Mouse (Mus musculus) ovary, postnatal 36 days (tissue): Measurements from ENCODE around the gene Exosc6.
"Not testable (repeated sequence)": the region's sequence is repeated elsewhere in the genome, so short reads cannot be mapped to it uniquely, and the experiment has no call there.

ENCODE experiments used
- DNase-seq: peaks from one replicate; pipeline ENCODE4 v3.0.0; 2022; ENCODE audit warnings: low spot score, mixed read lengths

Exosc6 gene

DNA sequence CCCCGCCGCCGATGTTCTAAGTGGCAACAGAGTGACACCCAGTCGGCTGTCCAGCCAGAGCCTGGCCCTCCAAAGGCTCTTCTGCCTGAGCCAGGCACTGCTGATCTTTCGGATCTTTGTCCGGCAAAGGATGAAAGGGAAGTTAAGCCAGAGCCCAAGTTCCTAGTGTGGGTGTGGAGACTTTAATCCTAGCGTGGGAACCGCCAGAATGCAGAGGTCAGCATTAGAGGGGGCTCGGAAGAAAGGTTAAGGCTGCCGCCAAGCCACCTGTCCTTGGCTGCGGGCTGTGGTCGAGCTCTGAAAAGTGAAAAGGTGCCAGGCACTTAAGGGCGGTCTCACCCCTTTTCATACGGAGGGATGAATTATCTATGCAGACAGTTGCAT, 5.5 kb downstream of the Exosc6 start:
- no peak for DNase-seq

- peak; percentile 84 for DNase-seq
Measured at GRCm38 (mm10) chr8:111062072-111062757, 6.1 kb downstream of the Exosc6 start.

DNA sequence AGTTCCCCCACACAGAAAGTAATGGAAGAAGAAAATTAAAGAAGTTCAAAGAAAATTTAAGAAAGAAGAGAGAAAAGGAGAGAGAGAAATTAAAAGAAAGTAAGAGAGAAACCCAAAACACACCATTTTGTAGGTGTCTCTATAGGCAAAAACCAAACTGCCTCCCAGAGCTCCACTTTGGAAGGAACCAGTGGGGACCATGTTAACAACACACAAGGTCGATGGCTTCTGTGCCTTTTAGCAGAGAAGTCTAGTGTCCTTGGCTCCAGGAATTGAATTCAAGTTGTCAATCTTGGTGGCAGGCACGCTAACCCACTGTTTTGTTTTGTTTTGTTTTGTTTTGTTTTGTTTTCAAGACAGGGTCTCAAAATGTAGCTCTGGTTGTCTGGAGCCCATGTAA, 6.8 kb downstream of the Exosc6 start:
- DNase-seq, result no peak

DNA sequence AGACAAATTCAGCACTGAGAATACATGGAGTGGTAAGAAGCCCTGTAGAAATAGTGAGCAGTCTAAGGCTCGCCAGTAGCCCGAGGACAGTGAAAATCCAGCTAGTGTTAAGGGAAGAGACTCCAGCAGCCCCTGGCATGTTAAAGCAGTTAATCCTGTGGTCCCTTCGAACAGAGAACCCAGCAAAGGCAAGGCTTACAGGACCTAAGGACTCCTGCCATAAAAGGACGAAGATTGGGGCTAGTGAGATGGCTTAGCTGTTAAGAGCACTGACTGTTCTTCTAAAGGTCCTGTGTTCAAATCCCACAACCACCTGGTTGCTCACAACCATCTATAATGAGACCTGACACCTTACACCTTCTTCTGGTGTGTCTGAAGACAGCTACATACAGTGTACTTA, 10.2 kb downstream of the Exosc6 start:
- DNase-seq, result no peak

DNA sequence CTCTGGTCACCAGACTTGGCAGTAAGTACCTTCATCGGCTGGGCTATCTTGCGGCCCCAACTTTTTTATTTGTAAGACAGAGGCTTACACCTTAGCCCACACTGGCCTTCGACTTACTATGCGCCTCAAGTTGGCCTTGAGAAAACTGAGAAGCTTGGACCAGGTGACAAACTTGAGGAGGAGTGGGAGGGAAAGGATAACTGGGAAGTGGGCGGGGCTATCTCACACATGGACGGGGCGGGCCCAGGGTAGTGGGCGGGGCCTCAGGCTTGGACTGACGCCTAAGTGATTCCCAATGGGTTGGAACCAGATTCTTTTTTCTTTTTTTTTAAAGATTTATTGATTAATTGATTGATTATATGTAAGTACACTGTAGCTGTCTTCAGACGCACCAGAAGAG, 11.3 kb downstream of the Exosc6 start:
- no peak for DNase-seq

DNA sequence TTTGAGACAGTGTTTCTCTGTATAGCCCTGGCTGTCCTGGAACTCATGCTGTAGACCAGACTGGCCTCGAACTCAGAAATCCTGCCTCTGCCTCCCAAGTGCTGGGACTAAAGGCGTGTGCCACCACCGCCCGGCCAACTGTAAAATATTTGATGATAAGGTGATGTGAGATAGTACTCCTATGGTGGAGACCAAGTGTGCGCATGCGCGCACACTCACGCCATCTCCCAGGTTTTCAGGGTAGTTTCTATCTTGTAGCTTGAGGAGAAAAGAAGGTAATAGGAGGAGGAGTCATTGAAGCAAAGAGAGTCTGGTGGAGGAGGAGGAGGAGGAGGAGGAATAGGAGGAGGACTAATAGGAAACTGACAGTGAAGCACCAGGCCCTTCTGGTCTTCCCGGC, 12.5 kb downstream of the Exosc6 start:
- DNase-seq, result not testable (repeated sequence)

- DNase-seq, result no peak
Measured at GRCm38 (mm10) chr8:111075926-111076325, 19.8 kb downstream of the Exosc6 start.

DNA sequence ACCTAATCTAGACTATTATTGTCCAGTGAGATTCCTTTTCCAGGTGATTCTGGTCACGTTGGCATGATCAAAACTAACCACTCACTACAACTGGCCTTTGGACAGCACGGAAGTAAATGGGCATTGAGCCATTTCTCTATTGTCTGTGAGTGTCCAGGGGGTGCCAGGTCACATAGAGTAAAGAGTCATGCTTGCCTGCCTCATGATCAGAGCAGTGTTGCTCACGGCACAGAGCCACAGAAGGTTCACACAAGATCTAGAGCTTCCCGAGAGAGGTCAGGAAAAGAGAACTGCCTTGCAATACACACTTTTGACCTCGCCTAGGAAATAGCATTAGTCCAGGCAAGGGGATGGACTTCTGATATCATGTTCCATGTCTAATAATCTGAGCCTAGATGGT, 23.3 kb downstream of the Exosc6 start:
- no peak for DNase-seq

- DNase-seq, result no peak
Measured at GRCm38 (mm10) chr8:111079861-111080271, 23.7 kb downstream of the Exosc6 start.

DNA sequence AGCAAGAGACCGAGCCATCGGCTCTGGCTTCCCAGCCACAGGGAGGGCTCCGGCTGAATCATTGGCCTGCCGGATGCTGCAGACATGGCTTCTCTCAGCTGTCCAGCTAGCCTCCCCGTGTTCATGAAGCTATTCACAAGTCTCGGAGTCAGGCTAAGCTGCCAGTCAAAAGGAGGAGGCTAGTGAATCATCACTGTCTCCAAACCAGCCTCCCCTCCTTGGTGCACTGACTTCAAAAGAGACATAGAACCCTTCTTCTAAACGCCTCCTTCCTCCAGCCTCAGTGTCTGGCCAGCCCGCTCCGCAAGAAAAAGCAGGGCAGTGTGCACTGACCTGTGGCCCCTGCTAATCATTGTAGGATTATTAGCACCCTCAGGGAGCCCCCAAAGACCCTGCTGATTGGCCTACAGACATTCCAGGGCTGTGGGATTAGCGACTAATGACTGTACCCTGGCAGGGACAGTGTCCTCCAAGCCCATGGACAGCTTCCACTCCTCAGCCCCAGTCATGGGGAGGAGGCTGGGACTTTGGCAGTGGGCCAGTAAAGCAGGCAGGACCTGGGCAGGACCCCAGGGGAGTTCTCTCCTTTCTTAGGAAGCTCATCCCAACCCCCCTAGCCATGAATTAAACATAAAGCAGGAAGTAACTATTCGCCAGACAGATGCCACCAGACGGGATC, 25.6 kb downstream of the Exosc6 start:
- DNase-seq, result no peak

DNA sequence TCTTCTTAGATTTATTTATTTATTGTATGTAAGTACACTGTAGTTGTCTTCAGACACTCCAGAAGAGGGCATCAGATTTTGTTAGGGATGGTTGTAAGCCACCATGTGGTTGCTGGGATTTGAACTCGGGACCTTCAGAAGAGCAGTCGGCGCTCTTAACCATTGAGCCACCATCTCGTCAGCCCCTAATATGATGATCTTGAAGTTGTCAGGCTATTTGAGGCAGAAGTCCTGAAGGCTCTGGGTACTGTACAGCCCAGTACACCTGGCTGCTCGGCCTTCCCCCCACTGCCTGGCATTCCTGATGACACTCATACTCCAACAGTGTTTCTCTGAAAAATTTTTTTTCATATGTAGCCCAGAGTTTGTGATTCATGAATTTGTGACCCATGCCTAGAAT, 27.8 kb downstream of the Exosc6 start:
- not testable (repeated sequence) for DNase-seq

DNA sequence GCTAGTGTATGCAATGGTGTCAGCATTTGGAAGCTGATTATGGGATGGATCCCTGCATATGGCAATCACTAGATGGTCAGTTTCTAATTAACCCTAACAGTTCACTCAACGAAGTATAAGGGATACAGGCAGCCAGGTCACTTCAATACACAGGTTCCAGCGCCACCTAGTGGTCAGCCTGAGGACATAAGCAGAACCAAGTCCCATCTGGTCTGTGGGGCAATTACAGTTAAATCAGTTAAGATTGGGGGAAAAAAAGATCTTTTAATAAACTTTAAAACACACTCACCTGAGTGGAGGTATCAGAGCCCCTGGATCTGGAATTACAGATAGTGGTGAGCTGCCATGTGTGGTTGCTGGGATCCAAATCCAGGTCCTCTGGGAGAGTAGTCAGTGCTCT, 34.0 kb downstream of the Exosc6 start:
- DNase-seq, result peak; percentile 65

- DNase-seq, result no peak
Measured at GRCm38 (mm10) chr8:111091706-111092105, 35.6 kb downstream of the Exosc6 start.

DNA sequence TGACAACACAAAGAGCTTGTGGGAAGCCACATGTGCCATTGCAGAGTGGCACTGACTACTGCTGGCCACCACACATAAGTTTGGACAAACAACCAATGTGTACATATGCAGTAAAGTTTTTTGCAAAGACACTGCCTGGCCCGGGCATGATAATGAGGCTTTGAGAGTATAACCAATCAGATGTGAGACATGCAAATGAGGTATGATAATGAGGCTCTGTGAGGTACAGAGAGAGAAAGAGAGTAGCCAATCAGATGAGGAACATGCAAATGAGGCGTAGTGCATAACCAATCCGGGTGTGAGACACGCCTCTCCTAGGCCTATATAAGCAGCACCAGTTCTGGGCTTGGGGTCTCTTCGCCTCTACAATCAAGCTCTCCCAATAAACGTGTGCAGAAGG, 36.2 kb downstream of the Exosc6 start, which contains the start of gene Clec18a:
Gene Clec18a (minus strand): TSS at position 101 of the 400 bp plus-strand sequence.
- DNase-seq, result not testable (repeated sequence)

- peak; percentile 93 for DNase-seq
Measured at GRCm38 (mm10) chr8:111093865-111094718, 38.0 kb downstream of the Exosc6 start, which contains the start of gene Pdpr. Gene Pdpr (plus strand): TSS chr8:111094630.

- DNase-seq, result not testable (repeated sequence)
Measured at GRCm38 (mm10) chr8:111094719-111095302, 38.7 kb downstream of the Exosc6 start.
